Mouse (Mus musculus): ENCODE results near the gene Tmprss11e.

The Tmprss11e gene

DNA sequence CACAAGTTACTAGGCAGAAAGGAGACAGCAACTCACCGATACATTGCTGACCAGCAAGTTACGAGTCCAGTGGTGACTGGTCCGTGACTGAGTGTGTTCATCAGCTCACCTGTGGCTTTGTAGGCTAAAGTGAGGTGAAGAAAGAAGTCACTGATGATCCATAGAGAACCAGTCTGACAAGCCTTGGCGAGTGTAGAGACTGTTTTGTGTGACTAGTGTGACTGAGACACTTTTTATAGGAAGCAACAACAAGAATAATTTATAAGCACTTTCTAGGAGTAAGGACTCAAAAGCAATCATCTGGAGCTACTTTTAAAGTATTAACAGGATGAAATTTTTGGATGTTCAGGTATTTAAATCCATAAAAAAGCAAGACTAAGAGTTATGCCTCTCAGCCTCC lies at the start of gene Tmprss11e:
Gene Tmprss11e (minus strand): TSS at position 101 of the 400 bp plus-strand sequence.
- no peak for DNase-seq (ENCODE audit: low read depth, low spot score)

DNA sequence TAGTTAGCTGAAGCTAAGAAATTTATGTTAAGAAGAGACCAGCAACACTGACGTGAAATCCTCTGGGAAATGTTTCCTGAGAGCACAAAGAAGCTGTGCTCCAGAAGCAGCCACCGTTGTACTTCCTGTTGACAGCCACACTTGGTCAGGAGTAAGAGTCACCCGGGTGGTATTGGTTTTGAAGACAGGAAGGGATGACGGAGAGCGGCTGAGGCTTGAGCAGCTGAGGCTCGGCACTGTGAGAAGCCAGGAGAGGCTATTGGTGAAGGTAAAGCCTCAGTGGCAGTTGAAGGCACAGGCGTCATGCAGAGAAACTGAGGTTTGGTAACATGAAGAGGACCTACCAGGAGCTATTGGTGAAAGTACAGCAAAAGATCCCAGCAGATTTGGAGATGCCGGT lies 47.2 kb upstream of the Tmprss11e start:
- DNase-seq (ENCODE audit: low read depth, low spot score): no peak

DNA sequence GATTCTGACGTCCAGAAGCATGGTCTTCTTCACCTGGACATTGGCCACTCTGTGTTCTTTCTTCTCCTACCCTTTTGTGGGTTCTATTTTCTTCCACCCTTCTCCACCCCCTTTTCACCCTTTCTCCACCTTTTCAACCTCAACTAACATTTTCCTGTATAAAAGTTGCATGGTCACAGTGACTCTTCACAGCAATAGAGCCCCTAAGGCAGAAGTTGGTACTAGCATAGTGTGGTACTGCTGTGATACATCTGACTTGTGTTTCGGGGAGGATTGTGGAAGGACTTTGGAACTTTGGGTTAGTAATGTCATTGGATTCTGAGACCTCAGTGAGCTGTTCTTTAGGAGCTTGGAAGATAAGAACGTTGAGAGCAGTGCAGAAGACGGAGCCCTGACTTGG lies 46.6 kb upstream of the Tmprss11e start:
- no peak for DNase-seq (ENCODE audit: low read depth, low spot score)

DNA sequence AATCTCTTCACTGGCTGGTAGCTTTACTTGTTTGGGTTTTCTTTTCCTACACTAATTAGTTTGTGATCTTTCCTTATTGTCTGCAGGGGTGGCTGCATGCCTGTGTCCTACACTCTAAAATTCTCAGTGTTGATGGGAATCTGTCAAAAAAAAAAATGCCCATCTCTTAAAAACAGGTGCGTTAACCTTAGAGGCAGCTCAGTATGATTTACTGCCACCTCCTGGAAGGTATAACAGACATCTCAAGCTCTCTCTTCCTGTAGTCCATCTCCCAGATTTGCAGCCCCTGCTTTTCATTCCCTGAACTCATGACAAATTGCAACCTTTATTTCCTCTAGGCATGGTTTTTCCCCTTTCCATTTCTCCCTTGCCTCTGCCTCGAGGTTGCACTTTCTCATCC lies 44.3 kb upstream of the Tmprss11e start:
- DNase-seq (ENCODE audit: low read depth, low spot score): no peak

DNA sequence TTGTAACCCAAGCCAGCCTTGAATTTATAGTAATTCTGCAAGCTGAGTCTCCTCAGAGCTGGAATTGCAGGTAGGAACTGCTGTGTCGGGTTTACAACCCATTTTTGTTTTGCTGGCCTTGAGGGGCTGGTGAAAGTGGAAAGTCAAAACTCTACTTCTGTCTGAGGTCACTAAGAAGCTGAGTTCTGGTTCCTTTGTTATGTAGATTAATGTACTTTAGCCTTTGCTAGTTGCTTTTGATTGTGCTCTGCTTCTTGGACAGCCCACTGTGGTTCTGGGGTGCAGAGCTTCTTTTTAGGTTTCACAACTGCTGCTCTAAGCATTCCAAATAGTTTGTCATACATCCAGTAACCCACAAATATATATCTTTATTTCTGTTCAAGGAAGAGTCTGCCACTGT lies 41.2 kb upstream of the Tmprss11e start:
- DNase-seq (ENCODE audit: low read depth, low spot score): no peak

DNA sequence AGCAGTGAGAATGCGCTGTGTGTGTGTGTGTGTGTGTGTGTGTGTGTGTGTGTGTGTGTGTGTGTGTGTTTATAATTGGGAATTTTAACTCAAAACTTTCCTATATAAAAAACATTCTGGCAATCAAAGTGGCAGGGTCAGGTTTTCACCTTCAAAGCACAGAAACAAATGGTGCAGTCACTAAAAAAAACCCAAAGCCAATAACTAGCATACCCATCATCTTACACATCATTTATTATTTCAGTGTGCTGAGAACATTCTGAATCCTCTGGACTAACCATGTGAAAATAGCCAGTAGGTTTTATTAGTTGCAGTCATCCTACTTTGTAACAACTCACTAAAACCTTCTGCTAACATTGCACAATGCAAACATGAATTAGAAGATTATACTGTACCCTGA lies 38.6 kb upstream of the Tmprss11e start:
- DNase-seq (ENCODE audit: low read depth, low spot score): no peak

DNA sequence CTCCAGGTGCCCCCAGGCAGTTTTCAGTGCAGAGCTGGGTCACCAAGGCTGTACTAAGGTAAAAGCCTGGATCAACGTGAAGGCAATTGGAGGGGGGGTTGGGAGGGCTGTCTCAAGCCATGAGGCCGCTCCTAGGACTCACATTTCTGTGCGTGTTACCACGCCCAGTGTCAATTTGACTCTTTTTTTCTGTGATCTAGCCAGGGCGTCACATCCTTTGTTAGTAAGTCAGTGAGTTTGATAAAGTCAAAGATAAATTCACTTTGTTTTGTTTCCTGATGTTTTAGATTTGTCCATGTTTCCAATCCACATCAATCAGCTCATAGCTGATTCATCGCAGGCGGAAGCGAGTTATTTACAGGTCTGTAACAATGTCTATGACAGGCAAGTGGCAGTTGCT lies 37.4 kb upstream of the Tmprss11e start:
- DNase-seq (ENCODE audit: low read depth, low spot score): no peak

DNA sequence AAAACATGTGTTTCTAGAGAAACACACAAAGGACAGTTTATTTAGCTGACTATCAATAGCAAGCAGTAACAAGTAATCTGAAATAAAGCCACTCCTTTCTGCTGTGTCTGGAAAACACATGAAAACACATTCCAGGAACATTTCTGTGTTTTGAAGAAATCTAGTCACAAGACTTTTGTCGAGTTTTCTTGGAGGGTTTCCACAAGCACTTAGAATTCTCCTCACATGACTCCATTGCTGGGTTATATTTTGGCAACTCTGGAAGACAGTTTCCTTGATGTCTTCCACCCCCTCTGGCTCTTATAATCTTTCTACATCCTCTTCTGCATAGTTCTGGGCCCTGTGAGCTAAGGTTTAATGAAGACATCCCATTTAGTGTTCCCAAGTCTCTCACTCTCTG lies 32.9 kb upstream of the Tmprss11e start:
- DNase-seq (ENCODE audit: low read depth, low spot score): no peak

DNA sequence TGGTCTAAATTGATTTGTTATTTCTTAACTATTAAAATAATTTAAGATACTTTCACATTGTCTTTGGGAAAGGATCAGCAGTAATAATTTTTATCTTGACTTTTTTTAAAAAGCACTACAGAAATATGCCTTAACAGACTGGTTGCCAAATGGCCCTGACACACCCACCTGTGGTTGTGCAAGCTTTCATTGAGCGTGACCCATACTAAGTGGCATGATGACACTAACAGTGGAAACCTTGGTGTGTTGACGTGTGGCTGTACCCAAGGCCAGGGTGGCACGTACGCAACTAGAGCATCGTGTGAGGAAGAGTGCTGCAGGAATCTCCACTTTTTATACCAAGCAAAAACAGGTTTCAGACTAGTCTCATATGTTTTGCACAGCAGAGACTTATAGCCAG lies 31.3 kb upstream of the Tmprss11e start:
- DNase-seq (ENCODE audit: low read depth, low spot score): no peak

DNA sequence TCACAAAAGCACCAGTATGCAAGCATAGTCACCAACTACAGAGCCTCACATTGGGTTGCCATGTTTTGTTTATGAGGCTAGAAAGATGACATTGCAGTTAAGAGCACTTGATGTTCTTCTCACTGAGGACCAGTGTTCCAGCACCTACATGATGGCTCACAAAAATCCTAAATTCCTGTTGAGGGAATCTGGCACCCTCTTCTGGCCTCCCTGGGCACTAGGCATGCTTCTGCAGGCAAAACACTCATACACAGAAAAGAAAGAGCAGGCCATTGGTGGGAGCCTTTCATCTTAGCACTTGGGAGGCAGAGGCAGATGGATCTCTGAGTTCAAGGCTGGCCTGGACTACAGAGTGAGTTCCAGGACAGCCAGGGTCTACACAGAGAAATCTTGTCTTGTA lies 25.4 kb upstream of the Tmprss11e start:
- no peak for DNase-seq (ENCODE audit: low read depth, low spot score)

DNA sequence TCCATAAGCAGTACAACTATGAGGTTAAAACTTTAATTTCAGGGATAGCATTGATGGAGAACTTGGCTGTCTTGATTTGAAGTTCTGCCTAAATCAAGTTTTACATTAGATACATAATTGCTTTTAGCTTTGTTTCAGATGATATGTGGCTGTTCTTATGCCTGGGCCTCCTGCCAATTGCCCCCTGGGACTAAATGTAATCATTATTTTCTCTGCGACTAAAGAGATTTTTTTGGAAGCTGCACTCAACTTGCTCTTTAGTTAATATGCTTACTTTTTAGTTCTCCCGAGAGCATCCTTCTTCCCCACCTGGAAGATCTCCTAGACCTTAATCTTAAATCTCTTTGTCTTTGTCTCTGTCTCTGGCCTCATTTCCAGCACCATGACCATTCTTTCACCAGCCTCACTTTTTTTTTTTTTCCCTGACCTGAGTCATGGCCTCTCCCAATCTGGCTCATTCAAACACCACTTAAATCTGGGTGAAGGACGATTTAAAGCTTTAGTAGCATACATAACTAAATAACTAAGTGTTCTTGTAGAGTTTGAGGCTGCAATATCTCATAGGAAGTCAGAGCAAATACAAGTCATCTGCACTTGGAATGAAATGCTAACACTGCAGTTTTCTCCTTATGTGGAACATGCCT lies 23.5 kb upstream of the Tmprss11e start:
- DNase-seq (ENCODE audit: low read depth, low spot score): no peak

DNA sequence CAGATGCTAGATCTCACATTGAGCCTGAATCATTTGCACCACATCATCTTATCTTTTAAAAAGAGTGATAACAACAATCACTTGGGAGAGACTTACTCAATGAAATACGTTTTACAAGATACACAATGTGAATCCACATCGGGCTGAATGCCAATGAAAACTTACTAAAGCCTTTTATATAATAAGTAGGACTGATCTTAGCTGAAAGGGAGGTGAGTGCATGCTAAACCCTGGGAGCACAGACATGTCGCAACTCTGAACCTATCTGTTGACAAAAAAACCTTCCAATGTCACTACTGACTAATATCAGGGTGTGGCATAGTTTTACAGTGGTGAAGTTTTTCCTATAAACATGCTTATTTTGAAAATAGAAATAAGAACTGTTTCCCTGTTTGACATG lies 2.8 kb downstream of the Tmprss11e start:
- no peak for DNase-seq (ENCODE audit: low read depth, low spot score)

DNA sequence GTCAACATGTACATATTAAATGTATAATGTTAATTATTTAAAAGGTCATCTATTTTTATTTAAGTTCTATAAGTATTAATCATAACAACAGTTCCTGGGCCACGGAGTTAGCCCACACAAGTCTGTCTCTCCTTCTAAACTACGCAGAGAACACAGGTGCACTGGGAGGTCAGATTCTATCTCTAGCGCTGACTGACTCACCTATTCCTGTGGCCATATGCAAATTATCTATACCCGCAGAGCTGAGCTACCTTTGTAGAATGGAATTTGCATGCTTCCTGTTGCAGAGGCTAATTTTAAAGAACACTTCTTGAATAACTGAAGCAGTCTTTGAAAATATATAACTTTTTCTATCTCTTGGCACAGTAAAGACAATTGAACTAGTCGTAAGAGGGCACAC lies 4.5 kb downstream of the Tmprss11e start:
- DNase-seq (ENCODE audit: low read depth, low spot score): no peak

DNA sequence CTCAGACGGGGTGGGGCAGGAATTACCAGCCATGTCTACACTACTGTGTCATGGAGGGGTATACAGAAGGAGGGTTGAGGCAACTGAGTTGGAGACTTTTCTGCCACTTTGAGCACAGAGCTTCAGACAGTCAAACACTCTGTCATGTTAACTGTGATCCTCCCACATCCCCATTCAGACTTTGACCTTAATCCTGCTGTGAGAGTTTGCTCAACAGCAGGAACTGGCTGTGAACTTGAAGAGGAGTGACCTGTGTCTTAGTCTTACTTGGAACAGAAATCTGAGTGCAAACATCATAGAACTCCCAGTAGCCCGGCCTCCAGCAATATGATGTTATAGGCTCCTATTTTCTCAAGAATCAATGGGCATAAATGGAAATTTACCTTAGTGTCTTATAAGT lies 9.8 kb downstream of the Tmprss11e start:
- DNase-seq (ENCODE audit: low read depth, low spot score): no peak

DNA sequence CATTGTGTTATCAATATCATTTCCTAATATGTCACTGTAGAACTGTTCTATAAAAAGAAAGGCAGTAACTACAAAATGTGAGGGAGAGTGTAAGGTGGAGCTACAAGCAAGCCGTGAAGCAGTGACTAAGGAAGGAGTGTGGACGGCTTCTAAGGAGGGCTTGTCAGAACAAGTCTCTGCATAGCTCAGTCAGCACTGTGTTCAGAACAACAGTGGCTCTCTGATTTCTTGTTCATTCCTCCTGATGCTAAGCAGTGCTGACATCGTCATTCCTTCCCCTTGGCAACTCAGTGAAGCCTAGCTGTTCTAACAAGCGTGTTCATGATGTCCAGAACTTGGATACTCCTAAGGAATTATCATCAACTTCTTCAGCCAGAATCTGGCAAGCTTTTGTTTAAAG lies 15.0 kb downstream of the Tmprss11e start:
- DNase-seq (ENCODE audit: low read depth, low spot score): no peak

DNA sequence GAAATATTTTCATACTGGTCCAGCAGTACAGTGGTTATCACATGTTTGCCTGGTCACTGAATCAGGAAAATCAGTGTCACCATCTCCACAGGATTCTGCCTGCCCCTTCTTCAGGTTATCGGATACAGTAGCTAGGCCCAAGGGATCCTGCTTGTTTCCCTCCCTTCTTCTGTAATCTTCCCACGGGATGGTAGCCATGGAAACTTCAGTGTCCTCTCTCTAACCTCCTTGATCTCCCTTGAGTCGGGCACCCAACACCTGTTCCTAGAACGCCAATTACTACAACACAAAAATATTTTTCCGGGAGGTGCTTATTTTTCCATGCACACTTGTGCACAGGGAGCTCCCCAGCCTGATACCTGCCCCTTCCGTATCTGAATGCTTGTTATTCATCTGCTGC lies 17.0 kb downstream of the Tmprss11e start:
- DNase-seq (ENCODE audit: low read depth, low spot score): no peak

DNA sequence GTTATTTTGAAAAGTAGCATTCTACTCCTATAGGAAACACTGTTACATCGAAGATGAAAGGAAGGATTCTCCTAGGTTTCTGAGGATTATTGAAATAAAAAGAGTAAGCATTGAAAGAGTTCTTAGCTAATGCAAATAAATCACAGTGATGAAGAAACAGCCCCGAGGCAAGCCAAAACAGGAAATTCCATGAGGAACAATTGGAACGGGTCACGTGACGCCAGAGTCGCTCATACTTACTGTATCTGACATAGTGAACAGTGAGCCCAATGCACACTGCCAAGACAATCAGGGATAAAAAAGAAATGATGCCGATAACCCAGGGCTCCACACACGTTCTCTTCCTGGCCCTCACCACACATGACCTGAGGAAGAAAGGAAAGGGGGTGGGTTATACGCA lies 18.6 kb downstream of the Tmprss11e start:
- no peak for DNase-seq (ENCODE audit: low read depth, low spot score)

DNA sequence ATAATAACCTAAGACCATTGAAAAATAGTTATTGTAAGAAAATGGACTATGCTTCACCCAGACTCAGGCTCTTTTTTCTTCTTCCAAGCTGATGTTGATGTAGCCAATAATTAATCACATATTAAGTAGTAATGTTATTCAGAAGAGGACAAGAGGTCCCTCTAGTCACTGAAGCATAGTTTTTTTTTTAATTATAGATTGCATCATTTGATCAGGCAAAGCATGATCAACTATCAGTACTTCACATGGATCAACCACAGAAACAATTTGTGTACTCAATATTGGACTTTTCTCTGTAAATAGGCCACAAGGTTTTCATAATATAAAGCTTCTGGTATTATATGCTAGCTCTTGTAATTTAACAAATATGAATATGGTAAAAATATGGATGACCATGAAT lies 20.6 kb downstream of the Tmprss11e start:
- no peak for DNase-seq (ENCODE audit: low read depth, low spot score)

DNA sequence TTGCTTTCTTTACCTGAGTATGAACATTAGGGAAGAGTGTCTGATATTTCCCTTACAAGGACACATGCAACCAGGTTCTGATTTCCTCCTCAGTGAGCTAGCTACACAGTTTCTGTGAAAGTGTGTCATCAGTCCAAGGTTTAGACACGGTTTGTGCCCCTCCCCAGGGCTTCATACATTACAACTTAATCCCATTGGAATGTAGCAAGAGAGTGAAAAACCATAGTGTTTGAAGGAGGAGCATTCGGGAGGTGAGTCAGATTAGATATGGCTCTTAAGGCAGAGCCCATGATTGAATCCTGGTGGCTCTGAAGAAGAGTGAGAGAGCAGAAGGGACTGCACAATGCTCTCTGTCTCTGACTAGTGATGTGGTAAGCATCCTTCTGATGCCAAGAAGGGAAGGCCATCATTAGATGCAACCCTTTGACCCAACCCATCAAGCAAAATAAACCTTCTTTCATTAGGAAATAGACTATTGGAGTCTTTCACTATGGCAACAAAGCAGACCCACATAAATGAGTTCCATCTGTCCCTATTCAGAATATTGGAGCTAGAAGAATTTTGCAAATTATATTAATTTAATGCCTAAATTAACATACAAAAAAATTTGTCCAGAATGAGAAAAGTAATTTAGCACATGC lies 22.7 kb downstream of the Tmprss11e start:
- DNase-seq (ENCODE audit: low read depth, low spot score): no peak

DNA sequence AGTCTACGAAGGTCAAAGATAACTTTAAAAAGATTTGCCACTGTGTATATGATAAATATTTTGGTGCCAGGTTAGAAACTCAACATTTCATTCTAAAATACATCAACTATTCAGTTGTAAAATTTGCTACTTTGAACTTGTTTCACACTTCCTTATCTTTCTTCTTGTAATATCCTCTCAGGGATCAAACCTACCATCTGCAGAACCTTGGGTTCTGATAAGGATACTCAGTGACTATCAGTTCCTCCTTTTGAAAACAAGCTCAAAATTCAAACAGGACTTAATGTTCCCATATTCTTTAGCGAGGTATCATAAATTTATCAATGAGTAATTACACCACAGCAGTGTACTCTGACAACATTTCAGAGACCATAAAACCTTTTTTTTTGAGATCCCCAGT lies 30.6 kb downstream of the Tmprss11e start:
- DNase-seq (ENCODE audit: low read depth, low spot score): no peak

DNA sequence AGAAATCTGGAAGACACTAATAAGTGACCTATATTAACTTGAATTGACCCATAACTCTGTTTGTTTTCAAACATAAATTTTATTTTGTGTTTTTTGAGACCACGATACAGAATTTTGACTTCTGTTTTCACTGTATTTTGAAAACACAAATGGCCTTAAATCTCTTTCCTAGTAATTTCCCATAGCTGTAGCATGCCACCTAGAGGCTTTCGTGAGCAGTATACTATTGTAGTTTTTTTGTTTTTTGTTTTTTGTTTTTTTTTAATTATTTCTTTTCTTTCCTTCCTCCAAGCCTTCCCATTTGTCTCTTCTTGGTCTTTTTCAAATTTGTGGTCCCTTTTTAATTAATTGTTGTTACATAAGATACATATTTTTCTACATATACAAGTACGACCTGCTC lies 40.7 kb downstream of the Tmprss11e start:
- DNase-seq (ENCODE audit: low read depth, low spot score): no peak

DNA sequence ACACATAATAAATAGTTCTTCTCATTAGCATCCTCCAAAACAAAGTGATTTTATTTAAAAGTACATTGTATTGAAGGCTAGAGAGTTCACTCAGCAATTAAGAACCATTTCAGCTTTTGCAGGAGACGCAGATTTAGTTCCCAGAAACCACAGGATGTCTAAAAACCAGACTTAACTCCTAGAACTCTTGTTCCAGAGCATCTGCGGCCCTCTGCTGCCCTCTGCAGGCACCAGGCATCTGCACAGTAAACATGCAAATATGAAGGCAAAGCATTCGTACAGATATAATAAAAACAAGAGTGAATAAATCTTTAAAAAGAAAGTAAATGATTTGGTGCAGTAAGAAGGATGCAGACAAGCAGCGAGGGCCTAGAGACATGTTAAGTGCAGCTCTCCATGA lies 60.9 kb downstream of the Tmprss11e start:
- peak; percentile 49 for DNase-seq (ENCODE audit: low read depth, low spot score)

DNA sequence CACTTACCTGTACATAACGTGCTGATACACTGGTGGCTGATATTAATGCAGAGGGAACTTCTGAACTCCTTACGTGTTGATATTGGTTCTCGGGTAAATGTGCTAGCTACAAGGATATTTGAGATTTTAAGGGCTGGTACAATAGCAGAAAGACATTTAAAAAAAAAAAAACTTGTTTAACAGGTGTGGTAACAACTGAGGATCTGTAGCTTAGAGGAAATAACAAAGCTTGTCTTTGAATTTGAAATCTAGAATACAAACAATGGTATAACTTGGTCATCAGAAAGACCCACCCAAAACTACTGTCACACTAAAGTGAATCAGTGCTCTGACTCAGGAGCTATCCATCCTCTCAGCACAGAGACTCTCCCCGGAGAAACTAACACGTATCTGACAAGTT lies 69.4 kb downstream of the Tmprss11e start, which contains the start of gene Tmprss11b:
Gene Tmprss11b (minus strand): TSS at position 101 of the 400 bp plus-strand sequence.
- no peak for DNase-seq (ENCODE audit: low read depth, low spot score)
